Mouse (Mus musculus) olfactory bulb, adult 2 months (tissue): ENCODE results near the gene Fbxl2.

Source experiments
- CTCF ChIP-seq: fragments of 200-500 bp; IDR thresholded peaks from 2 replicates; pipeline ENCODE4 v1.5.1; 2012; ENCODE audit warnings: low read depth, mild to moderate bottlenecking, low read length, moderate library complexity; ENCODE audit not compliant: insufficient read depth
- POLR2A ChIP-seq: fragments of 200-500 bp; IDR thresholded peaks from 2 replicates; pipeline ENCODE4 v1.6.1; 2012; ENCODE audit warnings: mild to moderate bottlenecking, low read depth, low read length, moderate library complexity; ENCODE audit not compliant: insufficient read depth

DNA sequence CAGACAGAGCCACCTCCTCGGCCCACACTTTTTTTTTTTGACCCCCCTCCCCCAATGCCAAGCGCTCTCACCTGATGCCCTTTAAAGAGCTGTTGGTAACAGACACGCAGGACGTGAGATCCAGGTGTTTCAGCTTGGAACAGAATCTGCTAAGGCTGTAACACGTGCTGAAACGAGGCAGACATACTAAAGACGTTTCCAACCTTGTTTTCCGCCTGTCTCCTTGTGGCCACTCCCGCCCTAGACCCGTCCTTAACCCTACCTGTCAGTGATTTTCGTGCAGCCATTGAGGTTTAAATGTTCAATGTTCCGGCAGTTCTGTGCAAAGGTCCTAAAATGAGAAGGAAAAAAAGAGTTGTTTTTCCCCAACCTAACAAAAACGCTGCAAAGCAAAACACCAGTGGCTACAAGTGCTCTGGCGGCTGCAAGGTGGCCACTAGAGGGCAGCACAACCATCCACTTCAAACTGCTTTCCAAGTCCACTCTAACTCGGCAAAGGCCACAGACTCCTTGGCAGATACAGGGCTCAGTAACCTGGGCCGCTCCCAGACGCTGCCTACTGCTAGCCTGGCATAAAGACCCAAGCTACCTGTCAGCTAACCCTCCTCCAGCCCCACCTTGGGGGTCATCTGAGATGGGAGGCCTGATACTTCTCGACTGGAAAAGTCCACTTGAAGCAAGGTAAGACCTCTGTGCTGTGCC is 55.3 kb downstream of the Fbxl2 start:
- peak; percentile 79 for TF ChIP-seq CTCF
- TF ChIP-seq POLR2A, result no peak
